Mouse (Mus musculus) G1E (cell line): Measurements from ENCODE around the gene Krt76.

Experiments used
- CTCF ChIP-seq: IDR thresholded peaks from 2 replicates; pipeline ENCODE4 v1.5.1; 2012; ENCODE audit warnings: low read depth, low read length, inconsistent platforms, mixed read lengths
- GATA1 ChIP-seq: IDR thresholded peaks from 2 replicates; pipeline ENCODE4 v1.6.1; 2012; ENCODE audit warnings: borderline replicate concordance, low read length, inconsistent platforms, mixed read lengths

- no peak for TF ChIP-seq GATA1
- TF ChIP-seq CTCF, result no peak
Measured at GRCm38 (mm10) chr15:101879776-101880175, 12.9 kb downstream of the Krt76 start.
